Mouse (Mus musculus): ENCODE data around the gene Olfr1234.

The Olfr1234 gene

GRCm38 (mm10) chr2:89364765-89365164 lies at the start of gene Olfr1234:
TSS of gene Olfr1234 (minus strand) at chr2:89364865.
- no peak for DNase-seq (ENCODE audit: low spot score in 2 of 2)

GRCm38 (mm10) chr2:89409576-89409975 lies 44.9 kb upstream of the Olfr1234 start, which contains the start of gene Olfr1238:
TSS of gene Olfr1238 (minus strand) at chr2:89409676.
- DNase-seq (ENCODE audit: low spot score in 2 of 2) = no peak

GRCm38 (mm10) chr2:89400882-89401281 lies 36.2 kb upstream of the Olfr1234 start:
- no peak for DNase-seq (ENCODE audit: low spot score in 2 of 2)

GRCm38 (mm10) chr2:89342298-89342697 lies 22.4 kb downstream of the Olfr1234 start, which contains the start of gene Olfr1233:
TSS of gene Olfr1233 (minus strand) at chr2:89342398.
- DNase-seq (ENCODE audit: low spot score in 2 of 2) = no peak

GRCm38 (mm10) chr2:89329575-89329974 lies 35.1 kb downstream of the Olfr1234 start, which contains the start of gene Olfr1232:
TSS of gene Olfr1232 (minus strand) at chr2:89329675.
- no peak for DNase-seq (ENCODE audit: low spot score in 2 of 2)

Data from cerebellum, postnatal 4 days (tissue).